Mouse (Mus musculus): ENCODE results near the gene Ubap1l. TPM values are rescaled to one million over a fixed set of nuclear protein-coding genes. Genes with fewer than 3 reads are reported as not detected.
A peak's percentile ranks its signal among the peaks of the same experiment; 100 is the strongest.
"Not testable (repeated sequence)": the region's sequence is repeated elsewhere in the genome, so short reads cannot be mapped to it uniquely, and the experiment has no call there.

Ubap1l gene
- total and polyA plus RNA-seq, 3 experiments, result 0.10 to 0.55 TPM; not detected in 1

- H3K4me1 ChIP-seq (ENCODE audit: insufficient read depth, low read depth, low read length), result no peaks in the 10 kb centered on the region
- DNase-seq (ENCODE audit: low spot score), result no peak
- no peaks in the 10 kb centered on the region for H3K27me3 ChIP-seq (ENCODE audit: insufficient read depth, low read length)
- ATAC-seq (ENCODE audit: extremely low read depth, insufficient number of reproducible peaks, low FRiP score, poor library complexity, severe bottlenecking), result no peak
- peaks cover 45% of the 10 kb centered on the region for H3K36me3 ChIP-seq (replicated peaks)
- TF ChIP-seq TAL1 (conservative IDR thresholded peaks at IDR 0.05; ENCODE audit: low read depth, low read length) (no peak), GATA2 (IDR thresholded peaks at IDR 0.05; ENCODE audit: borderline replicate concordance, low read depth, low read length) (no peak), GATA1 (IDR thresholded peaks at IDR 0.05; ENCODE audit: borderline replicate concordance, low read length) (no peak), POLR2AphosphoS5 (IDR thresholded peaks at IDR 0.05; ENCODE audit: insufficient replicate concordance, low read depth, low read length) (no peak), CTCF (IDR thresholded peaks at IDR 0.05; ENCODE audit: low read depth, low read length) (no peak)
- no peaks in the 10 kb centered on the region for H3K9me3 ChIP-seq (replicated peaks)
- no peak overlapping the region for H3K4me3 ChIP-seq (ENCODE audit: low read depth, low read length)
Observed at GRCm38 (mm10) chr9:65333958-65334357, 26.9 kb upstream of the Ubap1l start.

GRCm38 (mm10) chr9:65339146-65339545 is 21.7 kb upstream of the Ubap1l start:
- H3K9me3 ChIP-seq (replicated peaks), result peaks cover 10% of the 10 kb centered on the region
- no peak for TF ChIP-seq TAL1 (conservative IDR thresholded peaks at IDR 0.05; ENCODE audit: low read depth, low read length)
- no peak for TF ChIP-seq CTCF (IDR thresholded peaks at IDR 0.05; ENCODE audit: low read depth, low read length)
- TF ChIP-seq POLR2AphosphoS5 (IDR thresholded peaks at IDR 0.05; ENCODE audit: insufficient replicate concordance, low read depth, low read length), result no peak
- TF ChIP-seq GATA1 (IDR thresholded peaks at IDR 0.05; ENCODE audit: borderline replicate concordance, low read length), result no peak
- ATAC-seq (ENCODE audit: extremely low read depth, insufficient number of reproducible peaks, low FRiP score, poor library complexity, severe bottlenecking), result no peak

GRCm38 (mm10) chr9:65340414-65340813 is 20.4 kb upstream of the Ubap1l start:
- ATAC-seq (ENCODE audit: extremely low read depth, insufficient number of reproducible peaks, low FRiP score, poor library complexity, severe bottlenecking), result no peak
- Histone ChIP-seq H3K4me3 (ENCODE audit: low read depth, low read length) (no peak overlapping the region), H3K27me3 (ENCODE audit: insufficient read depth, low read length) (peaks cover 2% of the 10 kb centered on the region; the same call in 1 of the 2 replicates), H3K9me3 (replicated peaks) (peaks cover 18% of the 10 kb centered on the region), H3K4me1 (ENCODE audit: insufficient read depth, low read depth, low read length) (no peaks in the 10 kb centered on the region), H3K36me3 (replicated peaks) (peaks cover 17% of the 10 kb centered on the region)
- TF ChIP-seq GATA2 (IDR thresholded peaks at IDR 0.05; ENCODE audit: borderline replicate concordance, low read depth, low read length) (no peak), TAL1 (conservative IDR thresholded peaks at IDR 0.05; ENCODE audit: low read depth, low read length) (no peak), CTCF (IDR thresholded peaks at IDR 0.05; ENCODE audit: low read depth, low read length) (no peak)
- no peak for DNase-seq (ENCODE audit: low spot score)

More at GRCm38 (mm10) chr9:65339146-65339545, 21.7 kb upstream of the Ubap1l start:
- no peaks in the 10 kb centered on the region for H3K4me1 ChIP-seq (ENCODE audit: insufficient read depth, low read depth, low read length)
- peaks cover 2% of the 10 kb centered on the region; the same call in 1 of the 2 replicates for H3K27me3 ChIP-seq (ENCODE audit: insufficient read depth, low read length)
- no peak overlapping the region for H3K4me3 ChIP-seq (ENCODE audit: low read depth, low read length)
- no peak for DNase-seq (ENCODE audit: low spot score)
- peaks cover 23% of the 10 kb centered on the region for H3K36me3 ChIP-seq (replicated peaks)

- not testable (repeated sequence) for H3K36me3 ChIP-seq (replicated peaks); H3K27me3 ChIP-seq (ENCODE audit: insufficient read depth, low read length); ATAC-seq (ENCODE audit: extremely low read depth, insufficient number of reproducible peaks, low FRiP score, poor library complexity, severe bottlenecking); DNase-seq (ENCODE audit: low spot score)
- Histone ChIP-seq H3K9me3 (replicated peaks) (peaks cover 15% of the 10 kb centered on the region), H3K4me1 (ENCODE audit: insufficient read depth, low read depth, low read length) (peaks cover 30% of the 10 kb centered on the region), H3K4me3 (ENCODE audit: low read depth, low read length) (peak overlapping the region; percentile 94)
Observed at GRCm38 (mm10) chr9:65345439-65345838, 15.4 kb upstream of the Ubap1l start.

GRCm38 (mm10) chr9:65345854-65346475 is 14.9 kb upstream of the Ubap1l start, which contains the start of gene Pdcd7:
Gene Pdcd7, plus strand, starts transcription at chr9:65346104.
- H3K27me3 ChIP-seq (ENCODE audit: insufficient read depth, low read length), result peaks cover 2% of the 10 kb centered on the region; the same call in 1 of the 2 replicates
- peak; percentile 89 for DNase-seq (ENCODE audit: low spot score)
- H3K36me3 ChIP-seq (replicated peaks), result peaks cover 13% of the 10 kb centered on the region
- peak within 1 kb of the TSS; percentile 94 for H3K4me3 ChIP-seq (ENCODE audit: low read depth, low read length)
- TF ChIP-seq CTCF (IDR thresholded peaks at IDR 0.05; ENCODE audit: low read depth, low read length) (no peak), POLR2AphosphoS5 (IDR thresholded peaks at IDR 0.05; ENCODE audit: insufficient replicate concordance, low read depth, low read length) (no peak), GATA2 (IDR thresholded peaks at IDR 0.05; ENCODE audit: borderline replicate concordance, low read depth, low read length) (no peak), GATA1 (IDR thresholded peaks at IDR 0.05; ENCODE audit: borderline replicate concordance, low read length) (no peak), TAL1 (conservative IDR thresholded peaks at IDR 0.05; ENCODE audit: low read depth, low read length) (no peak)
- H3K4me1 ChIP-seq (ENCODE audit: insufficient read depth, low read depth, low read length), result peaks cover 32% of the 10 kb centered on the region
- peak; percentile 75 for ATAC-seq (ENCODE audit: extremely low read depth, insufficient number of reproducible peaks, low FRiP score, poor library complexity, severe bottlenecking)
- peaks cover 10% of the 10 kb centered on the region for H3K9me3 ChIP-seq (replicated peaks)

GRCm38 (mm10) chr9:65346476-65347111 is 14.2 kb upstream of the Ubap1l start:
- no peak for TF ChIP-seq POLR2AphosphoS5 (IDR thresholded peaks at IDR 0.05; ENCODE audit: insufficient replicate concordance, low read depth, low read length)
- no peak for TF ChIP-seq TAL1 (conservative IDR thresholded peaks at IDR 0.05; ENCODE audit: low read depth, low read length)
- no peak for TF ChIP-seq CTCF (IDR thresholded peaks at IDR 0.05; ENCODE audit: low read depth, low read length)
- no peak for TF ChIP-seq GATA1 (IDR thresholded peaks at IDR 0.05; ENCODE audit: borderline replicate concordance, low read length)
- TF ChIP-seq GATA2 (IDR thresholded peaks at IDR 0.05; ENCODE audit: borderline replicate concordance, low read depth, low read length), result no peak
- Histone ChIP-seq H3K36me3 (replicated peaks) (peaks cover 14% of the 10 kb centered on the region), H3K4me1 (ENCODE audit: insufficient read depth, low read depth, low read length) (peaks cover 33% of the 10 kb centered on the region), H3K9me3 (replicated peaks) (peaks cover 10% of the 10 kb centered on the region), H3K4me3 (ENCODE audit: low read depth, low read length) (peak overlapping the region; percentile 94), H3K27me3 (ENCODE audit: insufficient read depth, low read length) (peaks cover 2% of the 10 kb centered on the region; the same call in 1 of the 2 replicates)
- DNase-seq (ENCODE audit: low spot score) (peak; percentile 72), ATAC-seq (ENCODE audit: extremely low read depth, insufficient number of reproducible peaks, low FRiP score, poor library complexity, severe bottlenecking) (no peak)
